Mouse (Mus musculus): Measurements from ENCODE around the gene Sgce.

DNA sequence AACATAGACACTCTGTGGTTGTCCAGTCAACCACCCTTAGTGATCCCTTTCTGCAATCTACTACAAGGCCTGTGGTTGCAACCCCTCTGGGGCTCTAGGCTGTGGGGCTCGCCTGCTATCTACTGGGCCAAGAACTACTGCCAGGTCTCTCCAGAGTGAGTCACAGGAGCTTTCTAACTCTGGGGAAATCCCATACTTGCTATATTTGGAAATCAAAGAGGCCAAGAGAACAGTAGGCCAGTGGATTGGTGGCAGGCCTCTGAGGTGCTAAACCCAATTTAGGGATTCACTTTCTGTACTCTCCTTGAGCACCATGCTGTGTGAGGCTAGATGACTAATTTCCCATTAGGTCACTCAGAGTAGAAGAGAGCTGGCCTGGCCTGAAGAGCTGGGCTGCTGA, 38.0 kb downstream of the Sgce start:
- TF ChIP-seq POLR2A (IDR thresholded peaks at IDR 0.05; ENCODE audit: borderline replicate concordance, extremely low read depth, insufficient read depth, insufficient read length, poor library complexity, severe bottlenecking) (no peak), CTCF (IDR thresholded peaks at IDR 0.05; ENCODE audit: borderline replicate concordance, extremely low read depth, insufficient read depth, insufficient read length) (no peak)

Measured in brain, embryonic 14.5 days (tissue).